Mouse (Mus musculus): Measurements from ENCODE around the gene Pigo. TPM values are rescaled to one million over a fixed set of nuclear protein-coding genes. Genes with fewer than 3 reads are reported as not detected.
"Not testable (repeated sequence)": the region's sequence is repeated elsewhere in the genome, so short reads cannot be mapped to it uniquely, and the experiment has no call there.

Gene Pigo
- polyA plus RNA-seq, 1 experiment from 2014 or later, result 15.1 TPM

GRCm38 (mm10) chr4:43019641-43020465, 5.8 kb downstream of the Pigo start:
- Histone ChIP-seq H3K4me3 (replicated peaks) (no peak overlapping the region), H3K27ac (replicated peaks) (no peak overlapping the region), H3K36me3 (replicated peaks) (peaks cover 70% of the 10 kb centered on the region), H3K4me1 (replicated peaks) (peaks cover 24% of the 10 kb centered on the region), H3K9me3 (replicated peaks) (no peaks in the 10 kb centered on the region), H3K4me2 (no peak overlapping the region), H3K27me3 (no peaks in the 10 kb centered on the region), H3K9ac (no peak overlapping the region)
- WGBS (ENCODE audit: insufficient replicate concordance), result 56% methylated on average over 23 of the region's 23 CpGs
- ATAC-seq (ENCODE audit: insufficient read depth), result no peak; the same call in 1 of the 2 replicates

- Histone ChIP-seq H3K4me1 (replicated peaks) (peaks cover 17% of the 10 kb centered on the region), H3K9ac (no peak overlapping the region), H3K27me3 (no peaks in the 10 kb centered on the region), H3K36me3 (replicated peaks) (peaks cover 70% of the 10 kb centered on the region), H3K4me3 (replicated peaks) (no peak overlapping the region), H3K27ac (replicated peaks) (no peak overlapping the region), H3K4me2 (no peak overlapping the region), H3K9me3 (replicated peaks) (no peaks in the 10 kb centered on the region)
- 80% methylated on average over 10 of the region's 10 CpGs for WGBS (ENCODE audit: insufficient replicate concordance)
- ATAC-seq (ENCODE audit: insufficient read depth), result no peak
Observed at GRCm38 (mm10) chr4:43019176-43019575, 6.4 kb downstream of the Pigo start.

DNA sequence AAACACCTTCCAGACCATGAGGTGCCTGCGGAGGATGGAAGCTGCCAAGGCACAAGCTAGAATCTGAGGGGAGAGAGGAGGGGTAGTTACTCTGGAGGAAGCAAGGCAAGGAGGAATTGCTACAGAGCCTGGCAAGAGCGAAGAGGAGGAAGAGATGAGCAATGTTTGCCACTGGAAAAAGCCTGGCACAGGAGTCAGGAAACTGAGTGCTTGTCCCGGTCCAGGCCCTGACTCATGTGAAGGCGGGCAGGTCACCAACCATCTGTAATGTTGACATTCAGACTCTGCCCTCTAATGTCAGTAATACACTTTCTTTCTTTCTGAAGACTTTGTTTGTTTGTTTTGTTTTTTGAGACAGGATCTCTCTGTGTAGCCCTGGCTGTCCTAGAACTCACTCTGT, 7.5 kb downstream of the Pigo start:
- H3K9ac ChIP-seq, result no peak overlapping the region
- H3K4me3 ChIP-seq (replicated peaks), result no peak overlapping the region
- no peaks in the 10 kb centered on the region for H3K9me3 ChIP-seq (replicated peaks)
- no peak for ATAC-seq (ENCODE audit: insufficient read depth)
- H3K4me2 ChIP-seq, result no peak overlapping the region
- WGBS (ENCODE audit: insufficient replicate concordance), result 87% methylated on average over 4 of the region's 4 CpGs
- no peak overlapping the region for H3K27ac ChIP-seq (replicated peaks)
- H3K36me3 ChIP-seq (replicated peaks), result peaks cover 64% of the 10 kb centered on the region
- H3K4me1 ChIP-seq (replicated peaks), result peaks cover 11% of the 10 kb centered on the region
- no peaks in the 10 kb centered on the region for H3K27me3 ChIP-seq

DNA sequence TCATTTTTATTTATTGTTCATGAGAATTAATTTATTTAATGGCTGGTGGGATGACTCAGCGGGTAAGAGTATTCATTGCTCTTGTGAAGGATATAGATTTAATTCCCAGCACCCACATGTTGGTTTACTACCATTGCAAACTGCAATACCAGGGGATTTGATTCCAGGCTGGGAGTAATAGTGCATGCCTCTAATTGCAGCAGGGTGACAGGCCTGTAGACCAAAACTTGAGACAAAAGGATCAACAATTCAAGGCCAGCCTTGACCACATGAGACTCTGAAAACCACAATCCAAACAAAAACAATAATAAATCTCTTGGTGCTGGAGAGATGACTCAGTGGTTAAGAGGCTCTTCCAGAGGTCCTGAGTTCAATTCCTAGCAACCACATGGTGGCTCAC, 13.5 kb downstream of the Pigo start:
- Histone ChIP-seq H3K27ac (replicated peaks) (no peak overlapping the region), H3K9me3 (replicated peaks) (no peaks in the 10 kb centered on the region), H3K27me3 (no peaks in the 10 kb centered on the region), H3K9ac (no peak overlapping the region), H3K4me2 (no peak overlapping the region), H3K4me3 (replicated peaks) (no peak overlapping the region), H3K36me3 (replicated peaks) (peaks cover 9% of the 10 kb centered on the region; the same call in 1 of the 2 replicates), H3K4me1 (replicated peaks) (peaks cover 18% of the 10 kb centered on the region)
- WGBS (ENCODE audit: insufficient replicate concordance), result 87% methylated on average over 1 of the region's 1 CpGs
- ATAC-seq (ENCODE audit: insufficient read depth), result no peak

- Histone ChIP-seq H3K36me3 (replicated peaks) (peaks cover 19% of the 10 kb centered on the region; the same call in 1 of the 2 replicates), H3K4me1 (replicated peaks) (peaks cover 18% of the 10 kb centered on the region), H3K4me3 (replicated peaks) (peak within 1 kb of the TSS; percentile 80), H3K27ac (replicated peaks) (peak within 1 kb of the TSS; percentile 73), H3K27me3 (no peaks in the 10 kb centered on the region), H3K9me3 (replicated peaks) (no peaks in the 10 kb centered on the region), H3K9ac (peak within 1 kb of the TSS; percentile 88), H3K4me2 (peak within 1 kb of the TSS; percentile 90)
- 1% methylated on average over 37 of the region's 37 CpGs for WGBS (ENCODE audit: insufficient replicate concordance)
- ATAC-seq (ENCODE audit: insufficient read depth), result peak; percentile 84
Observed at GRCm38 (mm10) chr4:43010161-43011038, 15.2 kb downstream of the Pigo start, which contains the start of gene Fancg. Fancg (minus strand) TSS chr4:43010506.

GRCm38 (mm10) chr4:43005765-43006164, 19.9 kb downstream of the Pigo start:
- Histone ChIP-seq H3K4me3 (replicated peaks) (no peak overlapping the region), H3K27me3 (no peaks in the 10 kb centered on the region), H3K4me1 (replicated peaks) (peaks cover 24% of the 10 kb centered on the region), H3K36me3 (replicated peaks) (peaks cover 29% of the 10 kb centered on the region), H3K9me3 (replicated peaks) (no peaks in the 10 kb centered on the region), H3K4me2 (no peak overlapping the region), H3K27ac (replicated peaks) (no peak overlapping the region), H3K9ac (no peak overlapping the region)
- WGBS (ENCODE audit: insufficient replicate concordance), result 52% methylated on average over 2 of the region's 2 CpGs
- no peak for ATAC-seq (ENCODE audit: insufficient read depth)

GRCm38 (mm10) chr4:43004951-43005350, 20.7 kb downstream of the Pigo start:
- no peak for ATAC-seq (ENCODE audit: insufficient read depth)
- H3K4me3 ChIP-seq (replicated peaks), result no peak overlapping the region
- WGBS (ENCODE audit: insufficient replicate concordance), result 75% methylated on average over 3 of the region's 3 CpGs
- no peak overlapping the region for H3K9ac ChIP-seq
- H3K27me3 ChIP-seq, result no peaks in the 10 kb centered on the region
- no peak overlapping the region for H3K4me2 ChIP-seq
- H3K4me1 ChIP-seq (replicated peaks), result peaks cover 23% of the 10 kb centered on the region
- no peak overlapping the region for H3K27ac ChIP-seq (replicated peaks)
- H3K9me3 ChIP-seq (replicated peaks), result no peaks in the 10 kb centered on the region
- H3K36me3 ChIP-seq (replicated peaks), result peaks cover 29% of the 10 kb centered on the region

GRCm38 (mm10) chr4:43002756-43003439, 22.7 kb downstream of the Pigo start:
- Histone ChIP-seq H3K4me3 (replicated peaks) (no peak overlapping the region), H3K27ac (replicated peaks) (no peak overlapping the region), H3K9me3 (replicated peaks) (no peaks in the 10 kb centered on the region), H3K9ac (no peak overlapping the region), H3K4me2 (no peak overlapping the region), H3K36me3 (replicated peaks) (peaks cover 25% of the 10 kb centered on the region), H3K4me1 (replicated peaks) (peaks cover 20% of the 10 kb centered on the region), H3K27me3 (no peaks in the 10 kb centered on the region)
- no peak for ATAC-seq (ENCODE audit: insufficient read depth)
- 75% methylated on average over 12 of the region's 12 CpGs for WGBS (ENCODE audit: insufficient replicate concordance)

DNA sequence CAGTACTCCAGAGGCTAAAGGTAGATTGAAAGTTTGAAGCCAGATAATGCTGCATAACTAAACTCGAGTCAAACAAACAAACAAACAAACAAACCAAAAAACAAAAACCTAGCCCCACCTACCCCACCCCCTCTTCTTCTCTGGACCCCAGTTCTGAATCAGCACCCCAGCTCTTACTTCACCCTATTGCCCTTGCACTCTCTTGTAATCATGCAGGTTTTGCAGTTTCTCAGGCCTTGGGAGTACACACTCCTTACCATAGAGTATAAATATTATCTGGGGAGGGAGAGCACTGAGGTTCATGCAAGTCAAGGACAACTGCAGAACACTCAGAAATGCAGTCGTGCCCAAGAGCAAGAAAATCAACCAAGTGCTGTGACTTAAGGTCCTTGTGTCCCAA, 24.3 kb downstream of the Pigo start:
- 68% methylated on average over 2 of the region's 2 CpGs for WGBS (ENCODE audit: insufficient replicate concordance)
- peaks cover 29% of the 10 kb centered on the region for H3K36me3 ChIP-seq (replicated peaks)
- no peak overlapping the region; the same call in 1 of the 2 replicates for H3K4me2 ChIP-seq
- H3K27ac ChIP-seq (replicated peaks), result 0 out of 2 replicates have a peak overlapping the region, but pooled peaks have one; percentile 84
- no peaks in the 10 kb centered on the region for H3K27me3 ChIP-seq
- H3K4me3 ChIP-seq (replicated peaks), result no peak overlapping the region
- H3K9ac ChIP-seq, result no peak overlapping the region
- no peaks in the 10 kb centered on the region for H3K9me3 ChIP-seq (replicated peaks)
- peaks cover 32% of the 10 kb centered on the region for H3K4me1 ChIP-seq (replicated peaks)
- no peak for ATAC-seq (ENCODE audit: insufficient read depth)

DNA sequence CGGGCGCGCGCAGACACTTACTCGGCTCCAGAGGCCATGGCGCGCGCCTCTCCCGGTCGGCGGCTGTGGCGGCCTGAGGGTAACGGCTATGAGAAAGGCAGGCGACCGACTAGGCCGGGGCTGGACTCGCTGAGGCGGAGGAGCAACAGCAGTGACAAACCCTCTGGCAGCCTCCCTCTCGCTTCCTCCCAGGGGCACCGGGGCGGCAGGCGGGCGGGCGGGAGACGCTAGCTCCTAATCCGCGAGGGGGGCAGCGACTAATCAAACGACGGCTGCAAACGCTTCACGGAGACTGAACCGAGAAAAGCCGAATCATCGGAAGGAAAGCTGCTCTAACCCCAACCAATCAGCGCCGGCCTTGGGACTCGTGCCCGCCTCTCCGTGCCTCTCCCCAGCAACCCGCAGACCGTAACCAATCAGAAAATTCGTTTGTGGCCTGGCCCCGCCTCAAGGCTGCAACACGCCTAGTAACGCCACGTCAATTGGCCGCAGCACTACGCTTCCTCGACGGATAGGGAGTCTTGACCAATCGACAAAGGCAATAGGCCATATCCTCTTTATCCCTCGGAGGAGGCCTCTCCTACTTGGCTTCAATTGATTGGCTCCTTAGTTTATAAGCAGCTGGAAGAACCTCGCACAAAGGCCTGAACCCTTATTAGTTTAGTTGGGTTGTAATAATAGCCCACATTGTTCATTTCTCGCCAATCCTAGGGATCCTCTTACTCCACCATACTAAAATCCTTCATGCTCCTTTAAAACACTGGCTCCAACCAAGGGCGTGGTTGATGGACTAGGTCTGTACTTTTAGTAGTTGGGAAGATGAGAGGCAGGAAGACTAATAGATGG, 25.3 kb downstream of the Pigo start, which contains the start of gene Vcp:
Vcp (minus strand) TSS at position 367 of the 846 bp plus-strand sequence.
- peaks cover 32% of the 10 kb centered on the region for H3K4me1 ChIP-seq (replicated peaks)
- peak; percentile 94 for ATAC-seq (ENCODE audit: insufficient read depth)
- 1% methylated on average over 53 of the region's 56 CpGs for WGBS (ENCODE audit: insufficient replicate concordance)

More for the DNA sequence above, 25.3 kb downstream of the Pigo start, which contains the start of gene Vcp:
- Histone ChIP-seq H3K4me2 (peak within 1 kb of the TSS; percentile 74), H3K36me3 (replicated peaks) (peaks cover 28% of the 10 kb centered on the region), H3K4me3 (replicated peaks) (peak within 1 kb of the TSS; percentile 96), H3K9ac (peak within 1 kb of the TSS; percentile 95), H3K27ac (replicated peaks) (peak within 1 kb of the TSS; percentile 100)
- not testable (repeated sequence) for H3K27me3 ChIP-seq; H3K9me3 ChIP-seq (replicated peaks)
